Mouse (Mus musculus) liver, postnatal 0 days (tissue): Measurements from ENCODE around the gene Syt10.

Experiments
- CTCF ChIP-seq: sonication (generic); IDR thresholded peaks from 2 replicates; pipeline ENCODE4 v1.5.1; 2016; ENCODE audit warnings: antibody characterized with exemption, low read depth
- EP300 ChIP-seq: IDR thresholded peaks from 2 replicates; pipeline ENCODE4 v1.6.1; 2016; ENCODE audit warnings: antibody characterized with exemption, low read depth, mild to moderate bottlenecking

- TF ChIP-seq CTCF (no peak), EP300 (no peak)
Observed at GRCm38 (mm10) chr15:89878981-89879380, 37.3 kb upstream of the Syt10 start.
